Mouse (Mus musculus): ENCODE data around the gene Hus1b. TPM values are rescaled to one million over a fixed set of nuclear protein-coding genes. Genes with fewer than 3 reads are reported as not detected.
A peak's percentile ranks its signal among the peaks of the same experiment; 100 is the strongest.

Hus1b gene
- polyA plus RNA-seq, 1 experiment: not detected

GRCm38 (mm10) chr13:30985598-30986466 lies 38.3 kb upstream of the Hus1b start:
- no peak for TF ChIP-seq POLR2A (IDR thresholded peaks at IDR 0.05; ENCODE audit: low read depth, low read length)
- TF ChIP-seq CTCF (conservative IDR thresholded peaks at IDR 0.05; ENCODE audit: insufficient read depth, insufficient read length, low read depth, low read length): no peak
- H3K27me3 ChIP-seq (replicated peaks; ENCODE audit: control insufficient read depth, insufficient read depth, low read length): no peaks in the 10 kb centered on the region
- H3K36me3 ChIP-seq (ENCODE audit: control insufficient read depth, insufficient read depth, low read length): no peaks in the 10 kb centered on the region
- no peaks in the 10 kb centered on the region for H3K4me1 ChIP-seq (ENCODE audit: control insufficient read depth, insufficient read depth, low read length)
- 27% methylated on average over 27 of the region's 27 CpGs for WGBS
- peak overlapping the region; percentile 42 for H3K4me3 ChIP-seq (ENCODE audit: insufficient read depth, low read depth, low read length)
- peak overlapping the region; percentile 68 for H3K27ac ChIP-seq (ENCODE audit: insufficient read depth, low read depth, low read length)
- peak; percentile 52 for DNase-seq

DNA sequence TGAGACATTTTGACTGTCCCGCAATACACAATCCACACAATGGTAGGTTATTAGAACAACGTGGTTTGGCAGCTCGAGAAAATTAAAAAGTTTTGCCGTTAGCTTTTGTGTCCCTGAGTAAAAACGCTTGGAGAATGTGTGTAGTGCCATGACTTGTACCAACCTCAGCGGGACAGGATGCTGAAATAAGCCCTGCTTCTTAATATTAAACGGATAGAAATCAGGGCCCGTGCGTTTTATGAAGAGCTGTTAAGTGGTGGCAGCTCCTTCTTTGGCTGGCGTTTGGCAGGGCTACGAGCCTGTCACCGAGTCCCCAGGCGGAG lies 37.7 kb upstream of the Hus1b start:
- peak overlapping the region; percentile 54 for H3K27ac ChIP-seq (ENCODE audit: insufficient read depth, low read depth, low read length)
- H3K4me1 ChIP-seq (ENCODE audit: control insufficient read depth, insufficient read depth, low read length): no peaks in the 10 kb centered on the region

DNA sequence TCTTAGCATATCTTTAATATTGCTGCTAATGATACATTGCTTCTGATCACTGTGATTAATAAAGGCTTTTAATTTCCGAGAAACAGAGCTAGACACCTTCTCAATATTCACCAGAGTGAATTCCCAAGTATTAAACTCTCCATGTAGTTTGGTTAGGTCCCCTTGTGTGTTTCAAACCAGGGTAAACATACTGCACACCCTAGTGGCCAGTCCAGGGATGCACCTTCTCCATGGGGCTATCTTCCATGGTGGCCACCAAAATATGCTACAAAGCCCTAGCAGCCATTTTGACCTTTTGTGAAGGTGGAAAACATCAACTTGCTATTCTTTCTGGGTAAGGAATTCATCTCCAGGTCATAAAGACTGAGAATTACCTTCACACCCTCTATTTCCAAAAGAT lies 34.1 kb upstream of the Hus1b start:
- peak; percentile 59 for DNase-seq
- Histone ChIP-seq H3K36me3 (ENCODE audit: control insufficient read depth, insufficient read depth, low read length) (no peaks in the 10 kb centered on the region), H3K27me3 (replicated peaks; ENCODE audit: control insufficient read depth, insufficient read depth, low read length) (no peaks in the 10 kb centered on the region), H3K4me1 (ENCODE audit: control insufficient read depth, insufficient read depth, low read length) (no peaks in the 10 kb centered on the region), H3K27ac (ENCODE audit: insufficient read depth, low read depth, low read length) (no peak overlapping the region), H3K4me3 (ENCODE audit: insufficient read depth, low read depth, low read length) (no peak overlapping the region)
- no peak for TF ChIP-seq POLR2A (IDR thresholded peaks at IDR 0.05; ENCODE audit: low read depth, low read length)
- TF ChIP-seq CTCF (conservative IDR thresholded peaks at IDR 0.05; ENCODE audit: insufficient read depth, insufficient read length, low read depth, low read length): peak; percentile 75
- 63% methylated on average over 1 of the region's 1 CpGs for WGBS

More for the DNA sequence above, 37.7 kb upstream of the Hus1b start:
- Histone ChIP-seq H3K27me3 (replicated peaks; ENCODE audit: control insufficient read depth, insufficient read depth, low read length) (no peaks in the 10 kb centered on the region), H3K4me3 (ENCODE audit: insufficient read depth, low read depth, low read length) (peak overlapping the region; percentile 42), H3K36me3 (ENCODE audit: control insufficient read depth, insufficient read depth, low read length) (no peaks in the 10 kb centered on the region)
- WGBS: 19% methylated on average over 13 of the region's 13 CpGs
- no peak for DNase-seq
- TF ChIP-seq CTCF (conservative IDR thresholded peaks at IDR 0.05; ENCODE audit: insufficient read depth, insufficient read length, low read depth, low read length) (no peak), POLR2A (IDR thresholded peaks at IDR 0.05; ENCODE audit: low read depth, low read length) (no peak)

GRCm38 (mm10) chr13:30978224-30978623 lies 30.7 kb upstream of the Hus1b start:
- whole genome bisulfite sequencing: 51% methylated on average over 4 of the region's 4 CpGs
- no peaks in the 10 kb centered on the region for H3K27me3 ChIP-seq (replicated peaks; ENCODE audit: control insufficient read depth, insufficient read depth, low read length)
- no peaks in the 10 kb centered on the region for H3K4me1 ChIP-seq (ENCODE audit: control insufficient read depth, insufficient read depth, low read length)
- no peak overlapping the region for H3K4me3 ChIP-seq (ENCODE audit: insufficient read depth, low read depth, low read length)
- DNase-seq: no peak
- no peaks in the 10 kb centered on the region for H3K36me3 ChIP-seq (ENCODE audit: control insufficient read depth, insufficient read depth, low read length)
- no peak overlapping the region for H3K27ac ChIP-seq (ENCODE audit: insufficient read depth, low read depth, low read length)
- TF ChIP-seq CTCF (conservative IDR thresholded peaks at IDR 0.05; ENCODE audit: insufficient read depth, insufficient read length, low read depth, low read length) (no peak), POLR2A (IDR thresholded peaks at IDR 0.05; ENCODE audit: low read depth, low read length) (no peak)

DNA sequence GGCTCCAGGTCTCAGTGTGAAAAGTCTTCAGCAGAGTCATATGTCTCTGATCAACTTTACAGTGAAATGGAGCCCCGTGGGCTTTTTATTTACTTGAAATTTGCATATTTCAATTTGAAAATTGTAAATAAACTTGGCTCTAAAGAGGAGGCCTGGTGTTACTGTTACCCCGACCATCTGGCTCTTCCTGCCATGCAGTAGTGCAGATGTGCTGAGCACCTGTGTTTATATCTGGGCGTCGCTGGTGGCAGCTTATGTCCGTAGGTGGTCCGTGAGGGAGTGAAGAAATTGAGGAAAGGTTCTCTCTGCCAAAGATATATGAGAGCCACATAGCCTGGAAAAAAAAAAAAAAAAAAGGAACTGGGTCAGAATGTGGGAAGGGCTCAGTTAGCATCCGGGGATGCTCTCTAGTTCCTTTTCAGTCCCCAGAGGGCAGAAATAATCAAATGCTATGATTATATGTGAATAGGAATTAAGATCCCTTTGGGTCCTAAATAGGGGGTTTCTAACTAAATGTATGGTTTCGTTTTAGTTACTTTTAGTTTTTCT lies 29.1 kb upstream of the Hus1b start:
- 61% methylated on average over 8 of the region's 8 CpGs for WGBS
- no peak overlapping the region for H3K4me3 ChIP-seq (ENCODE audit: insufficient read depth, low read depth, low read length)
- no peak overlapping the region for H3K27ac ChIP-seq (ENCODE audit: insufficient read depth, low read depth, low read length)
- H3K4me1 ChIP-seq (ENCODE audit: control insufficient read depth, insufficient read depth, low read length): no peaks in the 10 kb centered on the region
- no peaks in the 10 kb centered on the region for H3K27me3 ChIP-seq (replicated peaks; ENCODE audit: control insufficient read depth, insufficient read depth, low read length)
- no peaks in the 10 kb centered on the region for H3K36me3 ChIP-seq (ENCODE audit: control insufficient read depth, insufficient read depth, low read length)
- TF ChIP-seq POLR2A (IDR thresholded peaks at IDR 0.05; ENCODE audit: low read depth, low read length): no peak
- no peak for TF ChIP-seq CTCF (conservative IDR thresholded peaks at IDR 0.05; ENCODE audit: insufficient read depth, insufficient read length, low read depth, low read length)
- no peak for DNase-seq

GRCm38 (mm10) chr13:30974247-30974630 lies 26.7 kb upstream of the Hus1b start:
- 24% methylated on average over 5 of the region's 5 CpGs for WGBS
- H3K27me3 ChIP-seq (replicated peaks; ENCODE audit: control insufficient read depth, insufficient read depth, low read length): no peaks in the 10 kb centered on the region
- peak overlapping the region; percentile 94 for H3K4me3 ChIP-seq (ENCODE audit: insufficient read depth, low read depth, low read length)
- H3K36me3 ChIP-seq (ENCODE audit: control insufficient read depth, insufficient read depth, low read length): no peaks in the 10 kb centered on the region
- TF ChIP-seq POLR2A (IDR thresholded peaks at IDR 0.05; ENCODE audit: low read depth, low read length) (no peak), CTCF (conservative IDR thresholded peaks at IDR 0.05; ENCODE audit: insufficient read depth, insufficient read length, low read depth, low read length) (no peak)
- no peaks in the 10 kb centered on the region for H3K4me1 ChIP-seq (ENCODE audit: control insufficient read depth, insufficient read depth, low read length)
- DNase-seq: peak; percentile 7
- H3K27ac ChIP-seq (ENCODE audit: insufficient read depth, low read depth, low read length): peak overlapping the region; percentile 64; the same call in 1 of the 2 replicates

DNA sequence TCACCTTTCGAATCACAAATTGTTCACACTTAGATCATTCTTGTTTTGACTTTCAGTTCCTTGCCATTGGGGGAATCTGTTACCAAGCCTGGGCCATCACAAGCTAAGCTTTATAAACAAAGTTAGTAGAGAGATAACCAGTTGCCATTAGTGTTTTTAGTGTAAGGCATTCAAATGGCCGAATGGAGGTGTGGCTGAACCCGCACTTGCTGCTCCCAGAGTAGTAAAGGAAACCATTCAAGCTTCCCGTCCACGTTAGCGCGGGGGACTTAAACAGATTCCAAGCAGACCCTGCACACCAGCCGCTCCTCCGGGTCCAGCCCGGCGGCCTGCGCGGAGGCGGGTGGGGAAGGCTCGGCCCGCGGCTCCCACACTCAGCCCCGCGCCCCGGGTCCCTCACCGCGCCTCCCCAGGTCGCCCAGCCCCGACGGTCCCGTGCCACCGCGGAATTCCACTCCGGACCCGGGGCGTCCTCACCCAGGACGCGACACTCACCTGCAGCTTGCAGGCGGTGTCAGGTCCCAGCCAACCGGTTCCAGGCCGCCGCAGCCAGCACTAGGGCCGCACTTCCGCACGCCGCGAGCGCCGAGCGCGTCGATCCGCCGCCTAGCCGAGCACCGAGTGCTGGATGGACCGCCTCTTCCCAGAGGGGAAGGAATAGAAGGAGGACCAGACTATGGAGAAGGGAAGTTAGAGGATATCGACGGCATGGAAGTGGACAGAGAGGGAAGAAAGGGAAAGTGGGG lies 26.1 kb upstream of the Hus1b start, which contains the start of the genes Exoc2 and Gm5447:
Gene Exoc2 (minus strand): TSS at position 593 of the 746 bp plus-strand sequence.
Gene Gm5447 (plus strand): TSS at position 704 of the 746 bp plus-strand sequence.
- Histone ChIP-seq H3K36me3 (ENCODE audit: control insufficient read depth, insufficient read depth, low read length) (no peaks in the 10 kb centered on the region), H3K4me1 (ENCODE audit: control insufficient read depth, insufficient read depth, low read length) (no peaks in the 10 kb centered on the region), H3K27ac (ENCODE audit: insufficient read depth, low read depth, low read length) (peak within 1 kb of the TSS; percentile 64), H3K4me3 (ENCODE audit: insufficient read depth, low read depth, low read length) (peak within 1 kb of the TSS; percentile 94), H3K27me3 (replicated peaks; ENCODE audit: control insufficient read depth, insufficient read depth, low read length) (no peaks in the 10 kb centered on the region)
- WGBS: under 1% methylated on average over 54 of the region's 54 CpGs
- peak; percentile 91 for DNase-seq
- TF ChIP-seq POLR2A (IDR thresholded peaks at IDR 0.05; ENCODE audit: low read depth, low read length) (peak; percentile 47), CTCF (conservative IDR thresholded peaks at IDR 0.05; ENCODE audit: insufficient read depth, insufficient read length, low read depth, low read length) (no peak)

Data from kidney, adult 2 months (tissue).